Mouse (Mus musculus): Measurements from ENCODE around the gene Ube2e1. TPM values are rescaled to one million over a fixed set of nuclear protein-coding genes. Genes with fewer than 3 reads are reported as not detected.

Gene Ube2e1
- polyA plus RNA-seq, 1 experiment from 2014 or later = 40.8 TPM

DNA sequence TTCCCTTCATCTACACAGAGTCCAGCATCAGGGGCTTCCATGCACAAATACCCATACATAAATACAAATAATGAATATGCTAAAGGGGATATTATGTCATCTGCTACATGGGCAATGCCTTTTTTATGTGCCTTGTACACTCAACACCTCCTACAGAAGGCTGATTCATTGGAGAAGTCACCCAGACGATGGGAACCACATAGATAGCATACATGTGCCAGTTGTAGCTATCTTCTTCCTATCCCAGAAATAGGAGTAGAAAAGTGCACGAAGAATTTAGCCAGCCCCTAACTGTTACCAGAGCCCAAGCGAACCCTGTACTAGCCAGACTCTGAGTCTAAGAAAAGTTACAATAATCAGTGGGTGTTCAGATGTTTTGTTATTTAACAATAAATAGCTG is 39.5 kb downstream of the Ube2e1 start:
- 73% methylated on average over 3 of the region's 3 CpGs for WGBS (ENCODE audit: insufficient replicate concordance)
- no peak for DNase-seq
- TF ChIP-seq CTCF (IDR thresholded peaks at IDR 0.05; ENCODE audit: low read depth) (no peak), EP300 (IDR thresholded peaks at IDR 0.05; ENCODE audit: low read depth) (no peak)
- Histone ChIP-seq H3K9me3 (ENCODE audit: low read length) (no peaks in the 10 kb centered on the region), H3K4me3 (ENCODE audit: low read depth, low read length) (no peak overlapping the region), H3K36me3 (replicated peaks; ENCODE audit: insufficient read depth, low read length) (no peaks in the 10 kb centered on the region), H3K27me3 (ENCODE audit: insufficient read depth, low read length) (no peaks in the 10 kb centered on the region), H3K27ac (ENCODE audit: low read depth) (no peak overlapping the region), H3K4me2 (ENCODE audit: low read depth, low read length) (no peak overlapping the region), H3K9ac (replicated peaks) (no peak overlapping the region), H3K4me1 (ENCODE audit: insufficient read depth) (0 out of 2 replicates have a peak, but pooled peaks cover 3% of the 10 kb centered on the region)
- no peak for ATAC-seq

DNA sequence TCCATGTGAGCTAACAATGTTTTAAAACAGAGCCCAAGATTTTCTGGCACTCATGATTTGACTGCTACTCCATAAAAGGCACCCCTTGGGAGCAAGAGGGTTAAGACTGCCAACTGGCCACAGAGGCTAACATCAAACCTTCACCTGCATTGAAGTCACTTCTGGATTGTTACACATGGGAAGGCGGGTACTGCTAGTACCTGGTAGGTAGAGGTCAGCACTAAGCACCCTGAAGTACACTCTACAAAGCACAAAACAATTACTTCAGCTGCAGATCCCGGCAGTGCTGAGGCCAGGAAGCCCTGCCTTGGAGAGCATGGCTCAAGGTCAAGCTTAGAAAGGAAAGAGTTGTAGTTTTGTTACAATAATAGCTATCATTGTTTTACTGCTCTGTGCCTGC is 44.3 kb downstream of the Ube2e1 start:
- WGBS (ENCODE audit: insufficient replicate concordance) = 64% methylated on average over 2 of the region's 2 CpGs
- no peak for DNase-seq
- no peak for TF ChIP-seq CTCF (IDR thresholded peaks at IDR 0.05; ENCODE audit: low read depth)
- Histone ChIP-seq H3K4me1 (ENCODE audit: insufficient read depth) (0 out of 2 replicates have a peak, but pooled peaks cover 3% of the 10 kb centered on the region), H3K9ac (replicated peaks) (no peak overlapping the region), H3K27me3 (ENCODE audit: insufficient read depth, low read length) (no peaks in the 10 kb centered on the region), H3K4me3 (ENCODE audit: low read depth, low read length) (no peak overlapping the region), H3K9me3 (ENCODE audit: low read length) (no peaks in the 10 kb centered on the region), H3K36me3 (replicated peaks; ENCODE audit: insufficient read depth, low read length) (no peaks in the 10 kb centered on the region; the same call in none of the 2 replicates), H3K27ac (ENCODE audit: low read depth) (no peak overlapping the region), H3K4me2 (ENCODE audit: low read depth, low read length) (no peak overlapping the region)
- ATAC-seq = no peak

DNA sequence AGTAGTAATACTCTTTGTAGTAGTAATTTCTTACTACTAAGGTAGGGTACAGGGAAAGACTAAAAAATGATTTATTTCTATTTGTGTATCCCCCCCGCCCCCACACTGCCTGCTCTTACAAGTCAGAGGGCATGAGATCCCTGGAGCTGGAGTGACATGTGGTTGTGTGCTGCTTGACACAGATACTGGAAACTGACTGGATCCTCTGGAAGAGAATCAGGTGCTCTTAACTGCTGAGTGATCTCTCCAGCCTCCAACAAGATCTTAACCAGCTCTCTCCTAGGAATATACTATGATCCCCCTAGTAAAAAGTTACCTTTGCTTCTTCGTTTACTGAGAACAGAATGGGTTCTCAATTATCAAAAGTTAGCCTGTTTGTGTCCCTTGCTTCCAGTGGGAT is 45.2 kb downstream of the Ube2e1 start:
- TF ChIP-seq EP300 (IDR thresholded peaks at IDR 0.05; ENCODE audit: low read depth) (no peak), CTCF (IDR thresholded peaks at IDR 0.05; ENCODE audit: low read depth) (no peak)
- no peak overlapping the region for H3K27ac ChIP-seq (ENCODE audit: low read depth)
- WGBS (ENCODE audit: insufficient replicate concordance) = 79% methylated on average over 2 of the region's 2 CpGs
- ATAC-seq (no peak), DNase-seq (no peak)
- H3K4me2 ChIP-seq (ENCODE audit: low read depth, low read length) = no peak overlapping the region
- 0 out of 2 replicates have a peak, but pooled peaks cover 3% of the 10 kb centered on the region for H3K4me1 ChIP-seq (ENCODE audit: insufficient read depth)
- H3K27me3 ChIP-seq (ENCODE audit: insufficient read depth, low read length) = no peaks in the 10 kb centered on the region
- no peak overlapping the region for H3K4me3 ChIP-seq (ENCODE audit: low read depth, low read length)
- H3K9me3 ChIP-seq (ENCODE audit: low read length) = no peaks in the 10 kb centered on the region
- H3K36me3 ChIP-seq (replicated peaks; ENCODE audit: insufficient read depth, low read length) = peaks cover 4% of the 10 kb centered on the region
- no peak overlapping the region for H3K9ac ChIP-seq (replicated peaks)

DNA sequence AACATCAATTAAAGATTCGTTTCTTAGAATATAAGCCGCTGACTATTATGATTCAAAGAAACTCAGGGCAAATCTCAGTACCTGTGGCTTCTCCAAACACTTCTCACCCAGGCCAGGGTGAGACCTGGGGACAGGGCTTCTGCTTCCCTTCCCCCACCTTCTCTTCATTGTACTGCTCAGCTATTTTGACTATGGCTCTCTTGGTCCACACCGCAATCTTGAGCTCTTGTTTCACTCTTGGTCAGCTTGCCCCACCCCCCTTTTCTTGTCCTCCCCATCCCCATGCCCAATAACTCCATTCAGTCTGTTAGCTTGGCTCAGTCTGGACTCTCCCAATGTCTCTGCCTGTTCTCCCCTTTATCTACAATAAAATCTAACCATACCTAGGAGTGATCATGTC is 46.2 kb downstream of the Ube2e1 start:
- H3K27me3 ChIP-seq (ENCODE audit: insufficient read depth, low read length) = no peaks in the 10 kb centered on the region
- no peak overlapping the region for H3K4me2 ChIP-seq (ENCODE audit: low read depth, low read length)
- H3K4me1 ChIP-seq (ENCODE audit: insufficient read depth) = 0 out of 2 replicates have a peak, but pooled peaks cover 3% of the 10 kb centered on the region
- 80% methylated on average over 3 of the region's 3 CpGs for WGBS (ENCODE audit: insufficient replicate concordance)
- H3K9ac ChIP-seq (replicated peaks) = no peak overlapping the region
- no peak for TF ChIP-seq EP300 (IDR thresholded peaks at IDR 0.05; ENCODE audit: low read depth)
- TF ChIP-seq CTCF (IDR thresholded peaks at IDR 0.05; ENCODE audit: low read depth) = no peak
- no peaks in the 10 kb centered on the region for H3K9me3 ChIP-seq (ENCODE audit: low read length)
- H3K36me3 ChIP-seq (replicated peaks; ENCODE audit: insufficient read depth, low read length) = peaks cover 4% of the 10 kb centered on the region
- ATAC-seq = no peak
- no peak overlapping the region for H3K27ac ChIP-seq (ENCODE audit: low read depth)
- no peak overlapping the region for H3K4me3 ChIP-seq (ENCODE audit: low read depth, low read length)
- DNase-seq = no peak

DNA sequence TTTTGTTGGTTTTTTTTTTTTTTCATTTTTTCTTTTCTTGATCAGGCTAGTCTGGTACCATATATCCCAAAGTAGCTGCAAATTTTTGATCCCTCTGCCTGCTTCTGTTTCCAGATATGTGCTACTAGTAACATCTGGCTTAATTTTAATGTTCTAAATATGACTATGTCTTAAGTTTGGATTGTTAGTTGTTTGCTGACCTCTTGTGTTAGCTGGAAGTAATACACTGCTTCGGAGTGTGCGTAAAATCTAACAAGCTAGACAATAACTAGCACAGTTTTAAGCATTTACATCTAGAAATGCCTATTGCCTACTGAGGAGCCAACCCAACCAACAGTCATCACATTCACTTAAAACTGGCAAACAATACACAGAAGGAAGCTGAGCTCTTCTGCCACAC is 47.1 kb downstream of the Ube2e1 start:
- Histone ChIP-seq H3K4me3 (ENCODE audit: low read depth, low read length) (no peak overlapping the region), H3K36me3 (replicated peaks; ENCODE audit: insufficient read depth, low read length) (peaks cover 7% of the 10 kb centered on the region), H3K27ac (ENCODE audit: low read depth) (no peak overlapping the region), H3K9ac (replicated peaks) (no peak overlapping the region), H3K9me3 (ENCODE audit: low read length) (no peaks in the 10 kb centered on the region), H3K4me1 (ENCODE audit: insufficient read depth) (0 out of 2 replicates have a peak, but pooled peaks cover 3% of the 10 kb centered on the region), H3K4me2 (ENCODE audit: low read depth, low read length) (no peak overlapping the region), H3K27me3 (ENCODE audit: insufficient read depth, low read length) (no peaks in the 10 kb centered on the region)
- DNase-seq (no peak), ATAC-seq (no peak)
- TF ChIP-seq CTCF (IDR thresholded peaks at IDR 0.05; ENCODE audit: low read depth) = peak; percentile 60
- TF ChIP-seq EP300 (IDR thresholded peaks at IDR 0.05; ENCODE audit: low read depth) = no peak
- 72% methylated on average over 2 of the region's 2 CpGs for WGBS (ENCODE audit: insufficient replicate concordance)

DNA sequence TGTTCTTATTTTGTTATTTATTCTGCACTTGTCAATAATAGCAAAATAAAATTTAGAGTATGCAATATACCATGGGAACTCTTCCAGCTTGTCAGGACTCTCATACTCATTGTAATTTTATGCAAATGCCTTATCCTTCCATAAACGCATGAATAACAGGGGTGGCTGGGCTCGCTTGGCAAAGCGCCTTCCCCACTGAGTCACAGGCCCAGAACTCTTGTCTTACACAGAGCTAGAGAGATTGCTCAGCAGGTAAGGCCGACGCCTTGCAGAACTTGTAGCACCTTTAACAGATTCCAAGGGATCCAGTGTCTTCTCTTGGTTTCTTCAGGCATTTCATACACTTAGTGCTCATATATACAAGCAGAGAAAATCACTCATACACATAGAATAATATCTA is 51.3 kb downstream of the Ube2e1 start:
- WGBS (ENCODE audit: insufficient replicate concordance) = 84% methylated on average over 5 of the region's 5 CpGs
- TF ChIP-seq EP300 (IDR thresholded peaks at IDR 0.05; ENCODE audit: low read depth) (no peak), CTCF (IDR thresholded peaks at IDR 0.05; ENCODE audit: low read depth) (no peak)
- H3K9ac ChIP-seq (replicated peaks) = no peak overlapping the region
- H3K9me3 ChIP-seq (ENCODE audit: low read length) = no peaks in the 10 kb centered on the region
- DNase-seq (no peak), ATAC-seq (no peak)
- no peaks in the 10 kb centered on the region for H3K4me1 ChIP-seq (ENCODE audit: insufficient read depth)
- H3K36me3 ChIP-seq (replicated peaks; ENCODE audit: insufficient read depth, low read length) = peaks cover 21% of the 10 kb centered on the region
- no peak overlapping the region for H3K4me3 ChIP-seq (ENCODE audit: low read depth, low read length)
- H3K27ac ChIP-seq (ENCODE audit: low read depth) = no peak overlapping the region
- H3K4me2 ChIP-seq (ENCODE audit: low read depth, low read length) = no peak overlapping the region
- H3K27me3 ChIP-seq (ENCODE audit: insufficient read depth, low read length) = no peaks in the 10 kb centered on the region

DNA sequence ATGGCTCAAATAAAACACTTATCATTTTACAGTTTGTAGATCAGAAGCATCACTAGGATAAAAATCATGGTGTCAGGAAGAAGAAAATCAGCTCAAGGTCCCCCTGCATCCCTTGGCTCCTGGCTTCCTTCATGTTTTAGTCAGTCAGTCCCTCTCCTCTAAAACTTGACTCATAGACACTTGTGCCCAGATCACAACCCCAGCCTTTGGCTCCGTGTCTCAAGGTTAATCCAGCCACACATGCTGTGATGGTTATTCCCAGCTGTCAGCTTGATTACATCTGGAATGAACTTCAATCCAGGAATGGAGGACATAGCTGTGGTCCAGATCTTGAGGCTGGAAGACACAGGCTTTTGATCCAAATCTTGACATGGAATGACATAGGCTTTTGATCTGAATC is 57.1 kb downstream of the Ube2e1 start:
- H3K4me3 ChIP-seq (ENCODE audit: low read depth, low read length) = no peak overlapping the region
- no peak overlapping the region for H3K4me2 ChIP-seq (ENCODE audit: low read depth, low read length)
- TF ChIP-seq EP300 (IDR thresholded peaks at IDR 0.05; ENCODE audit: low read depth) (no peak), CTCF (IDR thresholded peaks at IDR 0.05; ENCODE audit: low read depth) (no peak)
- ATAC-seq = no peak
- H3K9ac ChIP-seq (replicated peaks) = no peak overlapping the region
- 75% methylated on average over 1 of the region's 1 CpGs for whole genome bisulfite sequencing (ENCODE audit: insufficient replicate concordance)
- H3K36me3 ChIP-seq (replicated peaks; ENCODE audit: insufficient read depth, low read length) = peaks cover 14% of the 10 kb centered on the region
- DNase-seq = no peak
- H3K27me3 ChIP-seq (ENCODE audit: insufficient read depth, low read length) = no peaks in the 10 kb centered on the region
- no peaks in the 10 kb centered on the region for H3K9me3 ChIP-seq (ENCODE audit: low read length)
- peaks cover 5% of the 10 kb centered on the region; the same call in 1 of the 2 replicates for H3K4me1 ChIP-seq (ENCODE audit: insufficient read depth)
- no peak overlapping the region for H3K27ac ChIP-seq (ENCODE audit: low read depth)
